Mouse (Mus musculus): ENCODE data around the gene Phf23. TPM values are rescaled to one million over a fixed set of nuclear protein-coding genes. Genes with fewer than 3 reads are reported as not detected.
A peak's percentile ranks its signal among the peaks of the same experiment; 100 is the strongest.

The Phf23 gene
- polyA plus RNA-seq, 1 experiment from 2014 or later, result 61.3 TPM

DNA sequence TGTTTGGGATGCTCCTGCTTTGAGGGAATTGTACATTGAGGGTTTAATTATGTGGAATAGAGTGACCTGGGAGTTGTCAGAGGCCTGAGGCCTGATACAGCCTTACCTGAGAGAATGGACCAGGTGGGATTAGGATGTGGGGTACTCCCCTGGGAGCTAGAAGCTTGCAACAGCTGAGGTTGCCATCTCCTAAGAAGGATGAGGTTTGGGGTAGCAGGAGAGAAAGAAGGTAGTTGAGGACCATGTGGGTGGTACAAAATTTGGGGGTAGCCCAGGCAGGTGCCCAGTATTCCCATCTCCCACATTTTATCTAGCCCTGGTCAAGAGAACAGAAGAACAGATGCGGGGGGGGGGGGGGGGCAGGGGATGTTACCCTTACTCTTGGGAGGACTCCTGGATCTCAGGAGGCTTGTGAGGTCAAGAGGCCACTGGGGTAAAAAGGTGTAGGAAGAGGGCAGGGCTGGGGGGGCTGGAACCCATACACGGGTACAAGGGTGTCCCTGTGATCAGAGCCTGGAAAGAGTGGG, 24.0 kb downstream of the Phf23 start:
- peaks cover 31% of the 10 kb centered on the region for H3K4me1 ChIP-seq (replicated peaks)
- no peaks in the 10 kb centered on the region for H3K36me3 ChIP-seq
- no peaks in the 10 kb centered on the region for H3K27me3 ChIP-seq (replicated peaks)
- H3K9ac ChIP-seq, result 0 out of 2 replicates have a peak overlapping the region, but pooled peaks have one; percentile 69
- WGBS, result 27% methylated on average over 2 of the region's 2 CpGs
- no peak for ATAC-seq
- H3K9me3 ChIP-seq, result no peaks in the 10 kb centered on the region
- peak overlapping the region; percentile 74 for H3K4me2 ChIP-seq (replicated peaks)
- H3K4me3 ChIP-seq (replicated peaks), result peak overlapping the region; percentile 14
- peak overlapping the region; percentile 61; the same call in 1 of the 2 replicates for H3K27ac ChIP-seq

DNA sequence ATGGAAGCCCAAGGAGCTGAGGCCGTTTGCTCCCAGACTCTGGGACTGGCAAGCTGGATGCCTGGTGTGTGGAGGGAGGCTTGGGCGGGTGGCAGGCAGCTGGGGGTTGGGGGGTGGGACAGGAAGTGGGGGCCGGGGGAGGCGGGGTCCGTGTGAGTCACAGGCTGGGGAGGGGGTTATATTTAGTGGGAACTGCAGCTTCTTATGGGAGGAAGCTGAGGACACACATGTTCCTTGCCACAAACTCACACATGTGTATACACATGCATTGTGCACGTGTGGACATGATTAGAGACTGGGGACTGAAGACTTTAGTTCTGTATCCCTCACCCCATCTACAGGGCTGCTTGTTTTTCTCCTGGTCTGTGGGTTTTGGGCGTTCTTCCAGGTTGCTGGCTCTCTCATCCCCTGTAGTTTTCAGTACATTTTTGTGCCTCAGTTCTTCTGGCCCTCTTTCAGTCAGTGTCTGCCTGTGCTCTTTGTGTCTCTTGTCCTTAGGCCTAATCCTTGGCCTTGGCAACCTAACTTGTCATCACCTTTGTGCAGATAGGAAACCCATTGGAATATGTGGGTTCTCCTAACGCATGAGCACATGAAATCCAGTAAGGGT, 24.6 kb downstream of the Phf23 start:
- ATAC-seq, result no peak
- H3K9ac ChIP-seq, result no peak overlapping the region
- peak overlapping the region; percentile 14; the same call in 1 of the 2 replicates for H3K4me3 ChIP-seq (replicated peaks)
- H3K27ac ChIP-seq, result peak overlapping the region; percentile 61
- no peaks in the 10 kb centered on the region for H3K9me3 ChIP-seq
- 29% methylated on average over 7 of the region's 8 CpGs for WGBS
- H3K36me3 ChIP-seq, result no peaks in the 10 kb centered on the region
- H3K27me3 ChIP-seq (replicated peaks), result no peaks in the 10 kb centered on the region
- peak overlapping the region; percentile 74 for H3K4me2 ChIP-seq (replicated peaks)
- H3K4me1 ChIP-seq (replicated peaks), result peaks cover 27% of the 10 kb centered on the region

DNA sequence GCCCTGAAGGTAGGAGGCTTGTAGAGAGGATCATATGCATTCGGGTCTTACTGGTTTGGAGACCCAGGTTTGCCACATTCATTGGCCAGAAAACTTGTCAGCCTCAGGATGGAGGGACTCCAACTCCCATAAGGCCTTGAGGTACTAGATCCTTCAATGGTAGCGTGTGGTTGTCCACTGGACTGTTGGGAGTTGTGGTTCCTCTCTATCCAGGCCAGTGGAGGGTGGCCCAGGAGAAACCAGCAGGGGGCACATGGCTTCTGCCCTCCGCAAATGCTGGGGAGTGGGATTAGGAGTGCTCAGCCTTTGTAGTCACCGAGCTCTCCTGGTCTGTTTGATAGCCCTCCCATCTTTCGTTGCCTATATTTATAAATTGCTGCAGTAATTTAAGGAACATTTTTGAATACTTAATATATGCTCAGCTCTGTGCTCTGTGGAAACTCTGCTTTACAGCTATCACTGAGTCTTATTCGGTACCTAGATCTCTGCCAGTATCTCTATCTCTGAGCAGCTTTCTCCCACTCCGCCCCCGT, 25.2 kb downstream of the Phf23 start:
- peaks cover 32% of the 10 kb centered on the region for H3K4me1 ChIP-seq (replicated peaks)
- peak overlapping the region; percentile 12; the same call in 1 of the 2 replicates for H3K9ac ChIP-seq
- ATAC-seq, result peak; percentile 85
- H3K9me3 ChIP-seq, result no peaks in the 10 kb centered on the region
- peak overlapping the region; percentile 49 for H3K4me3 ChIP-seq (replicated peaks)
- H3K4me2 ChIP-seq (replicated peaks), result peak overlapping the region; percentile 74
- 0% methylated on average over 8 of the region's 8 CpGs for WGBS
- H3K36me3 ChIP-seq, result no peaks in the 10 kb centered on the region
- H3K27me3 ChIP-seq (replicated peaks), result no peaks in the 10 kb centered on the region
- H3K27ac ChIP-seq, result peak overlapping the region; percentile 54

DNA sequence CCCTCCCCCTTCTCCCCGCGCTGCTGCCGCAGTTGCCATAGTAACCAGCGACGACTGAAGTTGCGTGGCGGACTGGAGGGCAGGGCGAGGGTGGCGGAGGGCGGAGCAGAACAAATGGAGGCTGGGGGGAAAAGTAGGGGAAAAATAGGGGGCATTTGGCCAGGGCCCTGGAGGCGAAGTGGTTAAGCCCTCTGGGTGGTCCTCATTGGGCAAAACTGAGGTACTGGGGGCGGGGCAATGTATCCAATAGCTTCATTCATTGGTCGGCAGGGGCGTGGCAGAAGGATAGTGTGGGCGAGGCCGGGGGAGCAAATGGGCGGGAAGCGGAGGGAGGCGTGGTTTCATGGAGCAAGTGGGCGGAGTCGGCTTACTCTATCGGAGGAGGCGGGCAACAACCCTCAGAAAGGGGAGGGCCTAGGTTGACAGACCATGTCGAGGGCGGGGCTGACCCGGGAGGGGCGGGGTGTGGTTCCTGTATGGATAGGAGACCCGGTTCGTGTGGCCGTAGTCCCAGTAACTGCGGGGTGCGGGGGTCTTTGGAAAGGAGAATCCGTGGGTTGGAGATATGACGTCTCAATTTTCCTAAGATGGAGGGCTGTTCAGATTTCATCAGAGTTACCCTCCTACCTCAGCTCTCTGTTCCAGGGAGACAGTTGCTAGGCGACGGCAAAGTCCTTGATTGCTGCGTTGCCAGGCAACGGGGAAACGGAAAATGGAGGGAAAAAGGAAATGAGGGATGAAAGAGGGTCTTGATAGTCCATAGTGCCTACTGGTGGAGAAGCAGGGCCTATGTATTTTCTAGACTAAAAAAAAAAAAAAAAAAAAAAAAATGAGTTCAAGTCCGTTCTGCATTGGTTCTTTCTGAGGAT, 25.9 kb downstream of the Phf23 start:
- Histone ChIP-seq H3K9me3 (no peaks in the 10 kb centered on the region), H3K4me1 (replicated peaks) (peaks cover 39% of the 10 kb centered on the region)
- peak; percentile 84 for ATAC-seq

DNA sequence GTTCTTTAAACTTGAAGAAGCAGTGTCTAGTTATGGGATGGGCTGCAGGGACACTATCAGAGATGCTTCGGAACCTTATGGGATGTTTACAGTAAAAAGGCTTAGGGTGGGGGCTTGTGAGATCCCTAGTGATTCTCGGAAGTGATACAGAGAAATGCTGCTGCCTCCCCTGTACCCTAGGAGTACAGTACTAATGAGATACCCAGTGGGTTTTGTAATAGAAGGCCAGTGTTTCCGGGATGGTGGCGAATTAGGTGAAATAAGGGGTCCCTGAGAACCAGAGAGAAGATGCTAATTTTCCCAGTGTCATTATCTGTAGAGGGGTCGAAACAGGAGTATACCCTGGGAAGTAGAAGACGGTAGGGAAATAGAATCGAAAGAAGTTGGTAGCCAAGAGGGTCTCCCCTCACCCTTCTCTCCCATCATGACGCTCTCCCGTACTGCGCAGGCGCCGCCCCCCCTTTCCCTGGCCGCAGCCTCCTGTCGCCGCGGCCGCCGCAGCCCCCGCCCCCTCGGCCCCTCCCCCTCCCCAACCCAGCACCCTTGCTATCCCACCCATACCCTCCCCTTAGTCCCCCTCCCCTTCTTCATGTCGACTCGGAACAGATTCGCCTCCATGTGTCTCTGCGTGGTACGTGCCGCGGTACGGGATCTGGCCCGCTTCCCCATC, 28.0 kb downstream of the Phf23 start:
- no peaks in the 10 kb centered on the region for H3K27me3 ChIP-seq (replicated peaks)
- H3K9me3 ChIP-seq, result no peaks in the 10 kb centered on the region
- no peak overlapping the region for H3K27ac ChIP-seq
- H3K4me3 ChIP-seq (replicated peaks), result peak overlapping the region; percentile 15
- WGBS, result 6% methylated on average over 27 of the region's 29 CpGs
- peak overlapping the region; percentile 54 for H3K4me2 ChIP-seq (replicated peaks)
- H3K4me1 ChIP-seq (replicated peaks), result peaks cover 49% of the 10 kb centered on the region
- no peak for ATAC-seq
- H3K36me3 ChIP-seq, result no peaks in the 10 kb centered on the region
- H3K9ac ChIP-seq, result peak overlapping the region; percentile 29; the same call in 1 of the 2 replicates

More for the DNA sequence above, 25.9 kb downstream of the Phf23 start:
- WGBS, result 2% methylated on average over 40 of the region's 40 CpGs
- Histone ChIP-seq H3K27me3 (replicated peaks) (no peaks in the 10 kb centered on the region), H3K9ac (peak overlapping the region; percentile 12; the same call in 1 of the 2 replicates), H3K27ac (peak overlapping the region; percentile 54), H3K4me3 (replicated peaks) (peak overlapping the region; percentile 49), H3K36me3 (no peaks in the 10 kb centered on the region), H3K4me2 (replicated peaks) (peak overlapping the region; percentile 74)

DNA sequence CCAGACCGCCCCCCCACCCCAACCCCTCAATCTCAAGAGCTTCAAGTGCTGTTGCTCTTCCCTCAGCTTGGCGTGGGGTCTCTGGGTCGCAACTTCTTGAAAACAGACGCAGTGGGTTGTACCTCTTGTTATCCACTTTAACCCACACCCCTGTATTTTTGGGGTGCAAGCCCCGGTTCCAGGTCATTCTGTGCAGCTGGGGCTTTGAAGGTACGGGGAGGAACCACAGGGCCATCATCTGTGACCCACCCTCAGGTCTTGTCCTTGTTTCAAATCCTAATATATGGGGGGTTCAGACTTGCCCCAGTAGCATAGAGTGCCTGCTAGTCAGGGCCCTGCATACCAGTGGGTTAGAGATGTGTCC, 28.6 kb downstream of the Phf23 start:
- Histone ChIP-seq H3K36me3 (no peaks in the 10 kb centered on the region), H3K9ac (peak overlapping the region; percentile 29; the same call in 1 of the 2 replicates), H3K4me3 (replicated peaks) (peak overlapping the region; percentile 15), H3K9me3 (no peaks in the 10 kb centered on the region), H3K27ac (no peak overlapping the region), H3K4me2 (replicated peaks) (peak overlapping the region; percentile 54), H3K27me3 (replicated peaks) (no peaks in the 10 kb centered on the region), H3K4me1 (replicated peaks) (peaks cover 49% of the 10 kb centered on the region)
- ATAC-seq, result no peak
- WGBS, result 19% methylated on average over 6 of the region's 6 CpGs

DNA sequence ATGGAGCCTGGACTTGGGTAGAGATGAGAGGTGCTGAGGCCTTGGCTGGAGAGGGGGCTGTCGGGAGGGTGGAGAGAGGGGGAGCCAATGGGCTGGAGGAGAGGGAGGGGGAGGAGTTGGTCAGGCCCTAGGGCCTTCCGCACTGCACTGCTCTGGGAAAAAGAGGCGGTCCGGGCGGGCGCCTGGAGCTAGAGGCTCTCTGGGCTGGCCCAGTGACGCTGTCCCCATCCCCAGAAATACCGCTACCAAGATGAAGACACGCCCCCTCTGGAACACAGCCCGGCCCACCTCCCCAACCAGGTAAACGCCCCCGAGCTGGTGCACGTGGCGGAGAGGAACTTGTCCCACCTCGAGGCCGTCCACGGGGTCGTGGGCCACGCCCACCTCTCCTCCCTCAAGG, 31.1 kb downstream of the Phf23 start:
- ATAC-seq, result peak; percentile 63
- H3K36me3 ChIP-seq, result peaks cover 8% of the 10 kb centered on the region
- H3K9ac ChIP-seq, result peak overlapping the region; percentile 13; the same call in 1 of the 2 replicates
- no peaks in the 10 kb centered on the region for H3K27me3 ChIP-seq (replicated peaks)
- H3K4me3 ChIP-seq (replicated peaks), result peak overlapping the region; percentile 35
- peak overlapping the region; percentile 78 for H3K27ac ChIP-seq
- H3K9me3 ChIP-seq, result no peaks in the 10 kb centered on the region
- 9% methylated on average over 19 of the region's 19 CpGs for WGBS
- peak overlapping the region; percentile 69 for H3K4me2 ChIP-seq (replicated peaks)
- peaks cover 45% of the 10 kb centered on the region for H3K4me1 ChIP-seq (replicated peaks)

DNA sequence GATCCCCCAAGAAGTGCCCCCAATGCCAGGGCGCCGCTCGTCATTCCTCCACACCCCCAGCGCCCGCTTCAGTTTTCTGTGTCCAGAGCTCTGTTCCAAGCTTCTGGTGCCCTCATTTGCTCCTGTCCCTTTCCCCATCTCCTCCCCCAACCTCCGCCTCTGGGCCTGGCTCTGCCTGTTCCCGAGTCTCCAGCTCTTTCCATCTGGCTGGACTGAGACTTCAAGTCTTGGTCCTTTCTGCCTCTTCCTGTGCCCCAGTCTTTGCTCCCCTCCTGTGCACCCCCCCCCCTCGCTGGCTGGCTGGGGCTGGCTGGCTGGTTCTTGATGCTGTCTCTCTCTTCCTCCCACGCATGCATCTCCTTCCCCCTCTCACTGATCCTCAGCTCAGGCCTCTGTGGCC, 31.8 kb downstream of the Phf23 start:
- H3K9me3 ChIP-seq, result no peaks in the 10 kb centered on the region
- peak overlapping the region; percentile 69 for H3K4me2 ChIP-seq (replicated peaks)
- no peak for ATAC-seq
- peak overlapping the region; percentile 35; the same call in 1 of the 2 replicates for H3K4me3 ChIP-seq (replicated peaks)
- H3K4me1 ChIP-seq (replicated peaks), result peaks cover 45% of the 10 kb centered on the region
- peaks cover 10% of the 10 kb centered on the region for H3K36me3 ChIP-seq
- no peak overlapping the region; the same call in 1 of the 2 replicates for H3K9ac ChIP-seq
- WGBS, result 45% methylated on average over 9 of the region's 9 CpGs
- H3K27me3 ChIP-seq (replicated peaks), result no peaks in the 10 kb centered on the region
- peak overlapping the region; percentile 78 for H3K27ac ChIP-seq

DNA sequence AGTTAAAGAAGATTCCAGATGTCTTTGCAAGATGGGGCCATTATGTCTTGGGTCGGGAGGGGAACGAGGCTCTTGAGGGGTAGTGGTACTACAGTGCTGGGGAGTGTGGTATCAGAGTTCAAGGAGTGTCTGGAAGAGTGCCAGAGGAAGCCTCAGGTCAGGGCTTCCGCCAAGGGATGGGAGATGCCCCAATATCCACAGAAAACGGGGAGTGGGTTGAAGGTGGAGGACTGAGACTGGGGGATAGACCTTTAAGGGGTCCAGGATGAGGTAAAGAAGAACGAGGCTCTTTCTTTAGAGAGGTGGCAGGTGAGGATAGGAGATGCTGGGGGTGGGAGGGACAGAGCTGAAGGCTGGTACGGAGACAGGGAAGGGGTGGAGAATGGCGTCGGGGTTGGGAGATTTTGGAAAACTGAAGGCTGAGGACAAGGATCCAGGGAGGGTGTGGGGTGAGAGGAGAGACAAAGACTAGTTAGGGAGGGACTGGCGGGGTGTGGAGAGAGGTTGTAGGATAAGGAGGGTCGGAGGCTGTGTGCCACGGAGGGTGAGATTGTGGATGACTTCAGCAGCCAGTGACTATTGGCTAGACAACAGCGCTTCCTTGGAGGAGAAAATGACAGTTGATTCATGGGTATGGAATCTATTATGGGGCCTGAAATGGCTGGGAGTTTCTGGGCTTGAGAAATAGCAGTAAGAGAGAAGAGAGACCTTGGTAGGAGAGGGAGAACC, 33.0 kb downstream of the Phf23 start:
- Histone ChIP-seq H3K4me1 (replicated peaks) (peaks cover 45% of the 10 kb centered on the region), H3K27me3 (replicated peaks) (no peaks in the 10 kb centered on the region), H3K4me2 (replicated peaks) (peak overlapping the region; percentile 69), H3K36me3 (peaks cover 10% of the 10 kb centered on the region), H3K9ac (peak overlapping the region; percentile 10), H3K9me3 (no peaks in the 10 kb centered on the region), H3K4me3 (replicated peaks) (peak overlapping the region; percentile 23), H3K27ac (peak overlapping the region; percentile 78)
- ATAC-seq, result peak; percentile 4
- WGBS, result 19% methylated on average over 12 of the region's 12 CpGs

DNA sequence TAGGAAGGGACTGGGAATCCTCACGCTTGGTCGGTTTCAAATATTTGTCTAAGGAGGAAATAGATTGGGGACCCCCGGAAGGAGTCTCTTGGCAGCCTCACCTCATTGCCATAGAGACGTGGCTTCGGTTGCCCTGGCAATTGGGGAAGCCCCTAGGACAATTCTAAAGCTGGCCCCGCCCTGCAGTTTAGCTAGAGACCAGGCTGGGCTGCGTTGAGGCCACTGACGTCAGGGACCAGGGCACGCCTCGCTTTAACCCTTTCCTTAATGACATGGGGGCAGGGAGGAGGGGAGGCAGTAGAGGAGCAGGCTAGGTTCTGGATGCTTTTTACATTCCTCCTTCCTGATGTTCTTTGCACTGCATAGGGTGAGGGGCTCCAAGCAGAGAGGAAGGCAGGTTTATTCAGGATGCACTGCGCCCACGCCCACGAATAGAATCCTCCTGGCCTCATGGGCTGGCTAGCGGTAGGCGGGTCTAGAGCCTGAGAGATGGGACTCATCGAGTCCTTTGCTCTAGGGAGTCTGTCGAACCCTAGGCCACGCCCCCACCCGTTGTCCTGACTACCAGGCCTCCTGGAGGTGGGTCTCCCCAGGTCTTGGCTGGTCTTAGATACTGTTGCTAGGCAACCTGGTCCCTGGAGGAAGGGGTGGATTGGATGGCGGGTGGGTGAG, 33.7 kb downstream of the Phf23 start:
- ATAC-seq, result peak; percentile 85
- Histone ChIP-seq H3K4me2 (replicated peaks) (peak overlapping the region; percentile 69), H3K27ac (peak overlapping the region; percentile 78), H3K4me3 (replicated peaks) (peak overlapping the region; percentile 23), H3K9me3 (no peaks in the 10 kb centered on the region), H3K27me3 (replicated peaks) (no peaks in the 10 kb centered on the region), H3K4me1 (replicated peaks) (peaks cover 45% of the 10 kb centered on the region), H3K9ac (peak overlapping the region; percentile 17), H3K36me3 (peaks cover 10% of the 10 kb centered on the region)
- under 1% methylated on average over 20 of the region's 20 CpGs for WGBS

All from intestine, embryonic 15.5 days (tissue).